In the genomic region with DNA sequence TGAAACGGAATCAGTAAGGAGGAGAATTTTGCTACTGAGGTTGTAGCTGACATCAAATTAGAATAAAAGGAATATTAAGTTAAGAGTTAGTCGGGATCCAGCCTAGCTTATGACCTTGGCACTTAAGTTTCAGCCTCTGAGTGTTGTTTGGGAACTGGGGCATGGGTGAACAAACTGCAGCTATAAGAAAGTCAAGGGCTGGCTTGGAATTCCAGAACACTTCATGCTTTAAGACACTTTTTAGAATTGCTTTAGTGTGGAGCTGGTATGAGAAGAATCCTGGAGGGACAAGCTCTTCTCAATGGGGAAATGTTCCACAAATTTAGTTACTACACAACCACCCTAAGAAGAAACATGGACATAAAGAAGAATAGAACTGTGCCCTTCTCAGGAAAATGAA, we compare ENCODE assay signal across 19 mouse cellular contexts.
DNase-seq lines count a peak whose midpoint lies in the region; ATAC-seq and TF ChIP-seq lines count a peak whose summit lies in the region.
"Had no signal": no experiment of that assay in that cellular context is flagged by ENCODE, and none has a peak within 500 bp of the region (broad histone marks: within the 10 kb centered on the region; RNA-seq: fewer than 3 reads in every experiment).

No protein-coding gene starts in this region.

- H3K36me3 ChIP-seq in lung, postnatal 0 days (ENCODE audit: insufficient read depth, low read length): no peaks in the 10 kb centered on the region
- H3K36me3 ChIP-seq in midbrain, embryonic 11.5 days (ENCODE audit: control insufficient read depth, insufficient read depth, low read length): no peaks in the 10 kb centered on the region
- H3K36me3 ChIP-seq in midbrain, postnatal 0 days (ENCODE audit: insufficient read depth, low read length): no peaks in the 10 kb centered on the region
- H3K36me3 ChIP-seq: G1E had no signal

- H3K4me1 ChIP-seq in lung, postnatal 0 days (ENCODE audit: insufficient read depth, low read depth, low read length): no peaks in the 10 kb centered on the region
- no peaks in the 10 kb centered on the region for H3K4me1 ChIP-seq in midbrain, embryonic 11.5 days (ENCODE audit: control insufficient read depth, insufficient read depth, low read length)
- no peaks in the 10 kb centered on the region for H3K4me1 ChIP-seq in midbrain, postnatal 0 days (ENCODE audit: insufficient read depth, low read length)

- peak; percentile 74 for ATAC-seq in lung, postnatal 0 days
- no peak for ATAC-seq in midbrain, embryonic 11.5 days (ENCODE audit: low FRiP score)
- no peak for ATAC-seq in midbrain, postnatal 0 days (ENCODE audit: low FRiP score)
- ATAC-seq: activated CD4-positive, CD25-positive, alpha-beta regulatory T cell, adult 4 months; CD4-positive, CD25-positive, alpha-beta regulatory T cell, adult 4 months had no signal

- peak; percentile 37 for DNase-seq in lung, postnatal 0 days (ENCODE audit: low spot score)
- DNase-seq in lung, postnatal 25 days (ENCODE audit: low spot score): no peak
- DNase-seq in midbrain, embryonic 11.5 days (ENCODE audit: low spot score, missing footprints): peak; percentile 57
- no peak for DNase-seq in midbrain, postnatal 0 days (ENCODE audit: low spot score)
- DNase-seq: adrenal gland, adult 2 months; adrenal gland, adult 8-10 months; adrenal gland, postnatal 10 days; adrenal gland, postnatal 14 days; adrenal gland, postnatal 25 days; adrenal gland, postnatal 36 days; B cell, adult 2 months; cerebellum, adult 11 months; cerebellum, adult 11-12 months; cerebellum, adult 18-20 months had no signal

- WGBS in lung, postnatal 0 days: 50% methylated on average over 2 of the region's 2 CpGs
- 92% methylated on average over 2 of the region's 2 CpGs for WGBS in midbrain, embryonic 11.5 days
- WGBS in midbrain, postnatal 0 days: 80% methylated on average over 2 of the region's 2 CpGs

- no peaks in the 10 kb centered on the region for H3K9me3 ChIP-seq in lung, postnatal 0 days (ENCODE audit: low read length)
- H3K9me3 ChIP-seq in midbrain, embryonic 11.5 days (ENCODE audit: control insufficient read depth, low read length): no peaks in the 10 kb centered on the region
- H3K9me3 ChIP-seq in midbrain, postnatal 0 days (ENCODE audit: low read length): no peaks in the 10 kb centered on the region

- H3K4me2 ChIP-seq in lung, postnatal 0 days (replicated peaks; ENCODE audit: low read depth, low read length): no peak overlapping the region
- no peak overlapping the region for H3K4me2 ChIP-seq in midbrain, embryonic 11.5 days
- no peak overlapping the region for H3K4me2 ChIP-seq in midbrain, postnatal 0 days (ENCODE audit: low read depth, low read length, poor library complexity, severe bottlenecking)

- H3K27ac ChIP-seq in lung, postnatal 0 days (ENCODE audit: low read length): no peak overlapping the region
- H3K27ac ChIP-seq in midbrain, embryonic 11.5 days (ENCODE audit: low read depth, low read length): no peak overlapping the region
- no peak overlapping the region for H3K27ac ChIP-seq in midbrain, postnatal 0 days (ENCODE audit: low read depth, low read length)

- H3K27me3 ChIP-seq in lung, postnatal 0 days (replicated peaks; ENCODE audit: insufficient read depth, low read length): no peaks in the 10 kb centered on the region
- H3K27me3 ChIP-seq in midbrain, embryonic 11.5 days (ENCODE audit: control insufficient read depth, insufficient read depth, low read length): no peaks in the 10 kb centered on the region
- H3K27me3 ChIP-seq in midbrain, postnatal 0 days (ENCODE audit: insufficient read depth, low read length): no peaks in the 10 kb centered on the region
- H3K27me3 ChIP-seq: CH12.LX, Patski had no signal

- no peak for TF ChIP-seq CTCF in lung, postnatal 0 days (IDR thresholded peaks at IDR 0.05)
- no peak for TF ChIP-seq CTCF in midbrain, postnatal 0 days (IDR thresholded peaks at IDR 0.05)

- no peak overlapping the region for H3K4me3 ChIP-seq in lung, postnatal 0 days (ENCODE audit: low read depth, low read length)
- H3K4me3 ChIP-seq in midbrain, embryonic 11.5 days (ENCODE audit: low read depth, low read length): no peak overlapping the region
- H3K4me3 ChIP-seq in midbrain, postnatal 0 days (ENCODE audit: low read depth, low read length): no peak overlapping the region

- H3K9ac ChIP-seq in lung, postnatal 0 days (replicated peaks; ENCODE audit: low read depth): no peak overlapping the region
- no peak overlapping the region for H3K9ac ChIP-seq in midbrain, embryonic 11.5 days (ENCODE audit: low read length)
- no peak overlapping the region for H3K9ac ChIP-seq in midbrain, postnatal 0 days (replicated peaks; ENCODE audit: low read length, poor library complexity, severe bottlenecking)

- TF ChIP-seq EP300 in lung, postnatal 0 days (IDR thresholded peaks at IDR 0.05): peak; percentile 64

Comparison
In these comparisons a context has a peak if more than half of its experiments do, and no peak if none do; other contexts are left out.
1. DNase-seq: peak in lung, postnatal 0 days (single experiment) and midbrain, embryonic 11.5 days (single experiment); none in lung, postnatal 25 days (single experiment) and midbrain, postnatal 0 days (single experiment).